Mouse (Mus musculus) hindbrain, embryonic 14.5 days (tissue): Measurements from ENCODE around the gene Srcin1. TPM values are rescaled to one million over a fixed set of nuclear protein-coding genes. Genes with fewer than 3 reads are reported as not detected.

ENCODE experiments used
- ATAC-seq: fragments of 200-750 bp; cut with Nextera tagmentation; 2 replicates; pipeline ENCODE4 v1.8.0; 2017; ENCODE audit warnings: moderate number of reproducible peaks, mild to moderate bottlenecking, moderate TSS enrichment, moderate library complexity; ENCODE audit not compliant: low FRiP score
- DNase-seq: peaks from one replicate; pipeline ENCODE4 v3.0.0-alpha.2; 2015; ENCODE audit warnings: low spot score
- H3K27ac ChIP-seq: fragments of 300-500 bp; sonication (generic); 2 replicates; pipeline ENCODE4 v1.5.1; 2014; ENCODE audit warnings: mild to moderate bottlenecking, moderate library complexity
- H3K27me3 ChIP-seq: fragments of 300-500 bp; sonication (generic); 2 replicates; pipeline ENCODE4 v1.6.1; 2014; ENCODE audit warnings: mild to moderate bottlenecking, low read length, mixed read lengths; ENCODE audit not compliant: control insufficient read depth, insufficient read depth
- H3K36me3 ChIP-seq: fragments of 300-500 bp; sonication (generic); replicated peaks from 2 replicates; pipeline ENCODE4 v1.6.1; 2014; ENCODE audit not compliant: control insufficient read depth, insufficient read depth
- H3K4me1 ChIP-seq: fragments of 300-500 bp; sonication (generic); replicated peaks from 2 replicates; pipeline ENCODE4 v1.6.1; 2014; ENCODE audit warnings: antibody characterized with exemption, low read length, mixed read lengths; ENCODE audit not compliant: control insufficient read depth, insufficient read depth
- H3K4me2 ChIP-seq: fragments of 300-500 bp; sonication (generic); replicated peaks from 2 replicates; pipeline ENCODE4 v1.6.1; 2014; ENCODE audit warnings: mild to moderate bottlenecking, moderate library complexity
- H3K4me3 ChIP-seq: fragments of 300-500 bp; sonication (generic); replicated peaks from 2 replicates; pipeline ENCODE4 v1.5.1; 2014; ENCODE audit warnings: mild to moderate bottlenecking, low read length
- H3K9ac ChIP-seq: fragments of 300-500 bp; sonication (generic); 2 replicates; pipeline ENCODE4 v1.6.1; 2014
- H3K9me3 ChIP-seq: fragments of 300-500 bp; sonication (generic); 2 replicates; pipeline ENCODE4 v1.6.1; 2016; ENCODE audit warnings: low read length; ENCODE audit not compliant: control insufficient read depth
- WGBS: fragments of 180-500 bp; shearing (Covaris S2); extraction: QIAGEN DNeasy Blood & Tissue Kit; methylation state at CpG from one replicate; pipeline ENCODE4 v1.1.7; 2014; 5-methylcytosine and 5-hydroxymethylcytosine counted together
- polyA plus RNA-seq: library from polyadenylated mRNA; unstranded; fragments of >200 nt; fragmentation: Nextera tagmentation; extraction: Ambion mirVana; gene quantifications from 2 replicates; pipeline ENCODE4 v1.2.1, GENCODE M21; 2014

The Srcin1 gene
- polyA plus RNA-seq, 1 experiment from 2014 or later: 9.1 TPM

DNA sequence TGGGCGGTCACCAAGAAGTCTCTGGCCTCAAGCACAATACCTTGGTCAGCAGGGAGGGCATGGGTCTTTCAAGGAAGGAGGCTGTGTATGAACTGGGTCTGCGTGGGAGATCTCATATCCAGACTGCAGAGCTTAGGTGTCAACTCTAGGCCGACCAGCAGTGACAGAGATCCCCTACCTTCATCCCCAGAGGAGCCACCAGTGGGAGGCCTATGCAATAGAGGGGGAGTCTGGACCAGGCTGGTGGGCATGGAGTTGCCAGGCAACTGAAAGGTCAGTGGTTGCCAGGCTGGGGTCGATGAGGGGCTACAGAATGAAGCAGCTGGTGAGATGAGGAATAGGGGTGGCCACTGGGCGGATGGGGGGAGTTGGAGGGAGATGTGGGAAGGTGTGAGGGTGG lies 36.4 kb downstream of the Srcin1 start:
- ATAC-seq (no peak), DNase-seq (no peak)
- Histone ChIP-seq H3K36me3 (peaks cover 14% of the 10 kb centered on the region), H3K4me2 (no peak overlapping the region), H3K4me1 (peaks cover 48% of the 10 kb centered on the region; the same call in 1 of the 2 replicates), H3K9me3 (no peaks in the 10 kb centered on the region), H3K4me3 (no peak overlapping the region), H3K27me3 (peaks cover 40% of the 10 kb centered on the region), H3K9ac (no peak overlapping the region), H3K27ac (no peak overlapping the region)
- WGBS: 40% methylated on average over 5 of the region's 5 CpGs

- peaks cover 60% of the 10 kb centered on the region for H3K27me3 ChIP-seq
- peaks cover 33% of the 10 kb centered on the region; the same call in 1 of the 2 replicates for H3K4me1 ChIP-seq
- no peak overlapping the region for H3K27ac ChIP-seq
- WGBS: 24% methylated on average over 12 of the region's 12 CpGs
- peaks cover 34% of the 10 kb centered on the region for H3K36me3 ChIP-seq
- ATAC-seq: no peak
- no peaks in the 10 kb centered on the region for H3K9me3 ChIP-seq
- H3K4me2 ChIP-seq: peak overlapping the region; percentile 48
- no peak for DNase-seq
- 0 out of 2 replicates have a peak overlapping the region, but pooled peaks have one; percentile 50 for H3K9ac ChIP-seq
- H3K4me3 ChIP-seq: no peak overlapping the region
These were observed 38.4 kb downstream of the Srcin1 start for GRCm38 (mm10) chr11:97537580-97538089.

GRCm38 (mm10) chr11:97536835-97537579 lies 39.0 kb downstream of the Srcin1 start:
- peaks cover 38% of the 10 kb centered on the region for H3K36me3 ChIP-seq
- peak overlapping the region; percentile 48 for H3K4me2 ChIP-seq
- H3K9ac ChIP-seq: peak overlapping the region; percentile 50; the same call in 1 of the 2 replicates
- peak; percentile 22; the same call in 1 of the 2 replicates for ATAC-seq
- WGBS: 3% methylated on average over 36 of the region's 36 CpGs
- DNase-seq: no peak
- H3K4me1 ChIP-seq: peaks cover 33% of the 10 kb centered on the region; the same call in 1 of the 2 replicates
- H3K27ac ChIP-seq: no peak overlapping the region
- peak overlapping the region; percentile 19 for H3K4me3 ChIP-seq
- no peaks in the 10 kb centered on the region for H3K9me3 ChIP-seq
- H3K27me3 ChIP-seq: peaks cover 65% of the 10 kb centered on the region

GRCm38 (mm10) chr11:97536083-97536747 lies 39.8 kb downstream of the Srcin1 start:
- H3K36me3 ChIP-seq: peaks cover 42% of the 10 kb centered on the region
- H3K4me3 ChIP-seq: no peak overlapping the region
- peaks cover 65% of the 10 kb centered on the region for H3K27me3 ChIP-seq
- DNase-seq (no peak), ATAC-seq (no peak)
- 0 out of 2 replicates have a peak overlapping the region, but pooled peaks have one; percentile 50 for H3K9ac ChIP-seq
- peak overlapping the region; percentile 48 for H3K4me2 ChIP-seq
- H3K27ac ChIP-seq: no peak overlapping the region
- 21% methylated on average over 35 of the region's 35 CpGs for WGBS
- H3K9me3 ChIP-seq: no peaks in the 10 kb centered on the region
- H3K4me1 ChIP-seq: peaks cover 35% of the 10 kb centered on the region; the same call in 1 of the 2 replicates

- WGBS: 56% methylated on average over 5 of the region's 5 CpGs
- peaks cover 65% of the 10 kb centered on the region for H3K27me3 ChIP-seq
- peaks cover 30% of the 10 kb centered on the region; the same call in 1 of the 2 replicates for H3K4me1 ChIP-seq
- H3K36me3 ChIP-seq: peaks cover 47% of the 10 kb centered on the region
- H3K4me3 ChIP-seq: no peak overlapping the region
- H3K4me2 ChIP-seq: no peak overlapping the region
- ATAC-seq (no peak), DNase-seq (no peak)
- H3K27ac ChIP-seq: no peak overlapping the region
- H3K9ac ChIP-seq: no peak overlapping the region
- no peaks in the 10 kb centered on the region for H3K9me3 ChIP-seq
These were observed 40.3 kb downstream of the Srcin1 start for GRCm38 (mm10) chr11:97535660-97536059.

GRCm38 (mm10) chr11:97535308-97535630 lies 40.7 kb downstream of the Srcin1 start:
- DNase-seq: no peak
- peaks cover 50% of the 10 kb centered on the region for H3K36me3 ChIP-seq
- no peak overlapping the region for H3K27ac ChIP-seq
- no peaks in the 10 kb centered on the region for H3K9me3 ChIP-seq
- ATAC-seq: no peak
- H3K9ac ChIP-seq: no peak overlapping the region
- no peak overlapping the region for H3K4me3 ChIP-seq
- H3K27me3 ChIP-seq: peaks cover 65% of the 10 kb centered on the region
- 23% methylated on average over 5 of the region's 5 CpGs for WGBS
- no peak overlapping the region for H3K4me2 ChIP-seq
- peaks cover 26% of the 10 kb centered on the region; the same call in 1 of the 2 replicates for H3K4me1 ChIP-seq

- Histone ChIP-seq H3K36me3 (peaks cover 53% of the 10 kb centered on the region), H3K4me1 (peaks cover 23% of the 10 kb centered on the region; the same call in 1 of the 2 replicates), H3K9ac (no peak overlapping the region), H3K27me3 (peaks cover 65% of the 10 kb centered on the region), H3K27ac (no peak overlapping the region), H3K4me3 (peak overlapping the region; percentile 6), H3K4me2 (0 out of 2 replicates have a peak overlapping the region, but pooled peaks have one; percentile 7), H3K9me3 (no peaks in the 10 kb centered on the region)
- WGBS: 8% methylated on average over 91 of the region's 95 CpGs
- DNase-seq (no peak), ATAC-seq (no peak)
These were observed 41.3 kb downstream of the Srcin1 start for GRCm38 (mm10) chr11:97534442-97535307.

GRCm38 (mm10) chr11:97533653-97534052 lies 42.3 kb downstream of the Srcin1 start:
- Histone ChIP-seq H3K4me2 (no peak overlapping the region), H3K27ac (no peak overlapping the region), H3K9ac (no peak overlapping the region), H3K27me3 (peaks cover 63% of the 10 kb centered on the region), H3K36me3 (peaks cover 62% of the 10 kb centered on the region), H3K4me3 (no peak overlapping the region), H3K9me3 (no peaks in the 10 kb centered on the region), H3K4me1 (peaks cover 18% of the 10 kb centered on the region; the same call in 1 of the 2 replicates)
- DNase-seq (no peak), ATAC-seq (no peak)
- 29% methylated on average over 7 of the region's 7 CpGs for WGBS
